Mouse (Mus musculus): ENCODE results near the gene Myadm. TPM values are rescaled to one million over a fixed set of nuclear protein-coding genes. Genes with fewer than 3 reads are reported as not detected.

Gene Myadm
- total and polyA plus RNA-seq, 3 experiments, result 0.62 to 7.4 TPM; not detected in 1

DNA sequence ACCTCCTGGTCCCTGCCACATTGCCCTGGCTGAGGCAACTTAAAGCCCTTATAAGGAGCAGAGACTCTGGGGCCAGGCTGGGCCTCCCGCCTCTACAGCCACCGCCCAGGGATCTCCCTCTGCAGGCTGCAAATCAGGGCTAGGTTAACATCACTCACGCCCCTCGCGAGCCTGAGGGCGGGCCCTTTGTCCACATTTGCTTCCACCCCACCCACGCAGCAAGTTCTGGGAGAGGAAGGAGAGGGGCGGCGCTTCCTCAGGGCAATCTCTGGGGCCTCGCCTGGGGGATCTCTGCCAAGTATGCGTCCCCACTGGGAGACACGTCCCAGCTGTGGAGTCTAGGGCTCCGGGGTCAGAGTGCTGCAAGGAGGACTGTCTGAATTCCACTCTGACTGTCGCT, 3.9 kb downstream of the Myadm start:
- no peak for TF ChIP-seq CHD2 (IDR thresholded peaks at IDR 0.05; ENCODE audit: low read length)
- no peak for TF ChIP-seq USF1 (IDR thresholded peaks at IDR 0.05; ENCODE audit: low read depth, low read length)
- no peak for TF ChIP-seq SMC3 (IDR thresholded peaks at IDR 0.05; ENCODE audit: low read depth, low read length)
- TF ChIP-seq EP300 (IDR thresholded peaks at IDR 0.05; ENCODE audit: low read depth in 1 of 2, low read length in 2 of 2), result no peak
- TF ChIP-seq MYC (IDR thresholded peaks at IDR 0.05; ENCODE audit: low read depth, low read length), result no peak
- no peak for TF ChIP-seq NELFE (IDR thresholded peaks at IDR 0.05; ENCODE audit: low read depth, low read length)
- no peak for TF ChIP-seq ZKSCAN1 (IDR thresholded peaks at IDR 0.05; ENCODE audit: low read depth, low read length)
- TF ChIP-seq BHLHE40 (IDR thresholded peaks at IDR 0.05; ENCODE audit: borderline replicate concordance, low read depth, low read length), result no peak
- no peak for TF ChIP-seq JUND (IDR thresholded peaks at IDR 0.05; ENCODE audit: low read depth, low read length)
- no peak for TF ChIP-seq NRF1 (IDR thresholded peaks at IDR 0.05; ENCODE audit: insufficient read depth, low read depth, low read length, poor library complexity, severe bottlenecking)
- no peak for TF ChIP-seq POLR2A (IDR thresholded peaks at IDR 0.05; ENCODE audit: control insufficient read depth in 1 of 2, insufficient read depth in 1 of 2, low read depth in 1 of 2, low read length in 2 of 2, poor library complexity in 1 of 2)
- TF ChIP-seq UBTF (IDR thresholded peaks at IDR 0.05; ENCODE audit: borderline replicate concordance, insufficient read depth, low read depth, low read length), result no peak
- no peak for TF ChIP-seq ZMIZ1 (IDR thresholded peaks at IDR 0.05; ENCODE audit: low read depth, low read length)
- peaks cover 0 to 24% of the 10 kb centered on the region in 2 experiments; a peak in 2 of 4 replicates for H3K36me3 ChIP-seq (ENCODE audit: control insufficient read depth in 1 of 2, insufficient read depth in 2 of 2, low read length in 2 of 2)
- H3K27ac ChIP-seq (ENCODE audit: control insufficient read depth, low read depth, low read length), result no peak overlapping the region
- no peak overlapping the region for H3K9ac ChIP-seq (ENCODE audit: control insufficient read depth, low read depth, low read length, poor library complexity, severe bottlenecking)
- no peaks in the 10 kb centered on the region; the same call in 1 of the 2 replicates for H3K79me2 ChIP-seq (ENCODE audit: control insufficient read depth, insufficient read depth, low read length, poor library complexity)
- peaks cover 5 to 24% of the 10 kb centered on the region in 2 experiments for H3K4me1 ChIP-seq (ENCODE audit: control insufficient read depth in 1 of 2, insufficient read depth in 2 of 2, low read length in 2 of 2)
- H3K9me3 ChIP-seq (replicated peaks; ENCODE audit: insufficient read depth, low read length), result no peaks in the 10 kb centered on the region
- no peaks in the 10 kb centered on the region for H3K27me3 ChIP-seq (ENCODE audit: control insufficient read depth in 1 of 2, insufficient read depth in 2 of 2, low read length in 2 of 2)
- DNase-seq (ENCODE audit: low read depth, low spot score), result peak; percentile 85
- no peak overlapping the region for H3K4me3 ChIP-seq (ENCODE audit: control insufficient read depth in 1 of 2, insufficient read depth in 1 of 2, low read depth in 2 of 2, low read length in 2 of 2)

DNA sequence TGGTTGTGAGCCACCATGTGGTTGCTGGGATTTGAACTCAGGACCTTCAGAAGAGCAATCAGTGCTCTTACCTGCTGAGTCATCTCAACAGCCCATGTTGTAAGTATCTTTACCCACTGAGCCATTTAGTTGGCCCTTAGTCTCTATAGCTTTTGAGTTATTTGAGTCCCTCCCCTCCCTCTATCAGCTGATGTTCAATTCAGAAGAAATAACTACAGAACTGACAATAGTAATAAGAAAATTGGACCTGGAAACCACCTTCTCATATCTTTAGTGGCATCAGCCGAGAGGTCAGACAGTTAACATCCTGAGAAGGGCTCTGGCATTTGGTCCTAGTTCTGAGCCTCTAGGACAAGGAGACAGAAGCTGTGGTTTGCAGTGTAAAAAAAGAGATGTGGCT, 5.9 kb downstream of the Myadm start:
- H3K36me3 ChIP-seq (ENCODE audit: control insufficient read depth in 1 of 2, insufficient read depth in 2 of 2, low read length in 2 of 2), result peaks cover 0 to 24% of the 10 kb centered on the region in 2 experiments; a peak in 2 of 4 replicates
- no peak overlapping the region for H3K9ac ChIP-seq (ENCODE audit: control insufficient read depth, low read depth, low read length, poor library complexity, severe bottlenecking)
- H3K9me3 ChIP-seq (replicated peaks; ENCODE audit: insufficient read depth, low read length), result no peaks in the 10 kb centered on the region
- peaks cover 1 to 24% of the 10 kb centered on the region in 2 experiments for H3K4me1 ChIP-seq (ENCODE audit: control insufficient read depth in 1 of 2, insufficient read depth in 2 of 2, low read length in 2 of 2)
- no peaks in the 10 kb centered on the region for H3K79me2 ChIP-seq (ENCODE audit: control insufficient read depth, insufficient read depth, low read length, poor library complexity)
- peak; percentile 32 for DNase-seq (ENCODE audit: low read depth, low spot score)
- no peak for TF ChIP-seq CHD2 (IDR thresholded peaks at IDR 0.05; ENCODE audit: low read length)
- TF ChIP-seq ZNF384 (IDR thresholded peaks at IDR 0.05; ENCODE audit: low read depth, low read length), result no peak
- TF ChIP-seq TBP (IDR thresholded peaks at IDR 0.05; ENCODE audit: low read depth, low read length), result peak; percentile 74
- no peak for TF ChIP-seq RCOR1 (IDR thresholded peaks at IDR 0.05; ENCODE audit: low read depth, low read length)
- no peaks in the 10 kb centered on the region for H3K27me3 ChIP-seq (ENCODE audit: control insufficient read depth in 1 of 2, insufficient read depth in 2 of 2, low read length in 2 of 2)
- H3K4me3 ChIP-seq (ENCODE audit: control insufficient read depth in 1 of 2, insufficient read depth in 1 of 2, low read depth in 2 of 2, low read length in 2 of 2), result no peak overlapping the region
- peak overlapping the region; percentile 84 for H3K27ac ChIP-seq (ENCODE audit: control insufficient read depth, low read depth, low read length)
